Mouse (Mus musculus) ES-E14 (cell line): Measurements from ENCODE around the gene Arhgap10.

ENCODE experiments used
- CHD2 ChIP-seq: IDR thresholded peaks from 2 replicates; pipeline ENCODE4 v1.6.1; 2014; ENCODE audit warnings: mild to moderate bottlenecking, low read depth, low read length, inconsistent platforms
- HCFC1 ChIP-seq: IDR thresholded peaks from 2 replicates; pipeline ENCODE4 v1.6.1; 2012; ENCODE audit warnings: low read length, inconsistent platforms, borderline replicate concordance; ENCODE audit not compliant: insufficient read depth
- MAFK ChIP-seq: IDR thresholded peaks from 2 replicates; pipeline ENCODE4 v1.6.1; 2014; ENCODE audit warnings: mild to moderate bottlenecking, low read depth, low read length, inconsistent platforms; ENCODE audit not compliant: insufficient read depth
- ZC3H11A ChIP-seq: IDR thresholded peaks from 2 replicates; pipeline ENCODE4 v1.6.1; 2012; ENCODE audit warnings: low read depth, mild to moderate bottlenecking, inconsistent platforms, low read length, borderline replicate concordance
- ZNF384 ChIP-seq: IDR thresholded peaks from 2 replicates; pipeline ENCODE4 v1.6.1; 2012; ENCODE audit warnings: low read depth, low read length, inconsistent platforms

GRCm38 (mm10) chr8:77411262-77411661, 106.5 kb downstream of the Arhgap10 start:
- TF ChIP-seq HCFC1, result no peak
- TF ChIP-seq ZNF384, result no peak
- TF ChIP-seq ZC3H11A, result no peak
- TF ChIP-seq CHD2, result no peak
- no peak for TF ChIP-seq MAFK
